Mouse (Mus musculus) lung, postnatal 0 days (tissue): ENCODE measurements around the gene Myl7.

ENCODE experiments used
- CTCF ChIP-seq: IDR thresholded peaks from 2 replicates; pipeline ENCODE4 v1.5.1; 2016; ENCODE audit warnings: antibody characterized with exemption, mild to moderate bottlenecking
- EP300 ChIP-seq: IDR thresholded peaks from 2 replicates; pipeline ENCODE4 v1.6.1; 2016; ENCODE audit warnings: antibody characterized with exemption, mild to moderate bottlenecking, control low read depth

DNA sequence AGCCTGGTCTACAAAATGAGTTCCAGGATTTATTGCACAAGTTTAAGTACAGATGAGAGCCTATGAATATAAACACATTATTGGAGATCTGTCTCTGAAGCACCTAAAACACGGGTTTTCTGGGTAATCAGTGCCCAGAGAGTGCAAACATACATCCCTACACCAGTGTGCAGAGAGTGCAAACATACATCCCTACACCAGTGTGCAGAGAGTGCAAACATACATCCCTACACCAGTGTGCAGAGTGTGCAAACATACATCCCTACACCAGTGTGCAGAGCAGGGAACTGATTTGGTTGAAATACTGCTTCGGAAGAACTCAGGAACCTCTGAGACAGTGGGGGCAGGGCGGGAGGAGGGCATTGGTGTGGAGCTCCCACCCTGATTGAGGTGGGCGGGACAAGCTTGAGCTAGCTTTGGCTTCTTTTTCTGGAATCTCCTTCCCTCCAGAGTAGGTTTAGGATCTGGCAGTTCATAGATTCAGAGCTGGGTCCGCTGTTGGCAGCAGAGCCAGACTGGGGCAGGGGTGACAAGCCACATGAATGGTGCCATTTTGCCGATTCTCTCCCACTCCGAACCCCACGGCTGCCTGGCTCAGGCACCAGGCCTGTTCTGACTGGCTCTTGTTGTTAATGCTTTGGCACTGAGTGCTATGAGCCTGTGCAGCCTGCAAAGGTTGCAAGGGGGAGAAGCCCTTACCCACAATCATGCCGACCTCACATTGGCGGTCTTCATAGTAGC is 7.4 kb upstream of the Myl7 start:
- TF ChIP-seq CTCF (no peak), EP300 (no peak)
